21 mouse cellular contexts compared by ENCODE assay signal in the genomic region with DNA sequence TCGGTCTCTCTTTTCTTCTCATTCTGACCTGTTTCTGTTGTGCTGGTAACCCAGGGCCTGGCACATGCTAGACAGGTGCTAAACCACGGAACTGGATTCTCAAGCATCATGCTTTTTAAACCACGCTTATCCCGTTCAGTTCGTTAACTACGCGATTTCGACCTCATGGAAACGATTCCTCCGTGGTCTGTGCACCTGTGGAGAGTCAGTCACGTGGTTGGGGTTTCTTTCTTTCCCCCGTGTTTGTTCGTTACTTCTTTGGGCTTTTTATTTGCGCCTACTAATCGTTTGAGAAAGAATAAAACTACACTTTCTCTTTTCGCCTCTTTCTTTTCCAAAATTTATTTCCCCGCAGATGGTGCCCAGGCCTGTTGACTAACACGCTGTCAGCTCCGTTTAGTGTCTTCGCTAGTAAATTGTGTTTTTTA. TPM values are rescaled to one million over a fixed set of nuclear protein-coding genes. Genes with fewer than 3 reads are reported as not detected.
DNase-seq lines count a peak whose midpoint lies in the region; ATAC-seq and TF ChIP-seq lines count a peak whose summit lies in the region.
"Had no signal": no experiment of that assay in that cellular context is flagged by ENCODE, and none has a peak within 500 bp of the region (broad histone marks: within the 10 kb centered on the region; RNA-seq: fewer than 3 reads in every experiment).

No protein-coding gene starts in this region.

- no peak for TF ChIP-seq CTCF in midbrain, postnatal 0 days (IDR thresholded peaks at IDR 0.05)

- H3K36me3 ChIP-seq in midbrain, postnatal 0 days (ENCODE audit: insufficient read depth, low read length): no peaks in the 10 kb centered on the region
- no peaks in the 10 kb centered on the region for H3K36me3 ChIP-seq in midbrain, embryonic 10.5 days
- H3K36me3 ChIP-seq: G1E; heart, embryonic 12.5 days; hindbrain, embryonic 12.5 days; liver, embryonic 12.5 days; midbrain, embryonic 13.5 days; neural tube, embryonic 12.5 days had no signal

- H3K4me3 ChIP-seq in midbrain, postnatal 0 days (ENCODE audit: low read depth, low read length): no peak overlapping the region
- H3K4me3 ChIP-seq in midbrain, embryonic 10.5 days: no peak overlapping the region
- H3K4me3 ChIP-seq: erythroblast, embryonic 14.5 days; heart, embryonic 12.5 days; hindbrain, embryonic 12.5 days; layer of hippocampus, adult 2 months; liver, embryonic 12.5 days; midbrain, embryonic 13.5 days; neural tube, embryonic 12.5 days had no signal

- peak; percentile 52 for ATAC-seq in cerebellum, adult (ENCODE audit: insufficient number of reproducible peaks, low FRiP score, low TSS enrichment)
- ATAC-seq in midbrain, postnatal 0 days (ENCODE audit: low FRiP score): no peak
- no peak for ATAC-seq in megakaryocyte, adult 5-6 weeks (ENCODE audit: poor library complexity, severe bottlenecking)
- ATAC-seq: liver, embryonic 12.5 days; midbrain, embryonic 13.5 days had no signal

- no peaks in the 10 kb centered on the region for H3K4me1 ChIP-seq in midbrain, postnatal 0 days (ENCODE audit: insufficient read depth, low read length)
- H3K4me1 ChIP-seq in midbrain, embryonic 10.5 days: peaks cover 7% of the 10 kb centered on the region; the same call in 1 of the 2 replicates
- H3K4me1 ChIP-seq: liver, embryonic 12.5 days; neural tube, embryonic 12.5 days had no signal

- H3K27me3 ChIP-seq in midbrain, postnatal 0 days (ENCODE audit: insufficient read depth, low read length): no peaks in the 10 kb centered on the region
- no peaks in the 10 kb centered on the region for H3K27me3 ChIP-seq in midbrain, embryonic 10.5 days (ENCODE audit: low read depth, poor library complexity, severe bottlenecking)
- H3K27me3 ChIP-seq: heart, embryonic 12.5 days; hindbrain, embryonic 12.5 days; midbrain, embryonic 13.5 days; neural tube, embryonic 12.5 days had no signal

- H3K4me2 ChIP-seq in midbrain, postnatal 0 days (ENCODE audit: low read depth, low read length, poor library complexity, severe bottlenecking): no peak overlapping the region
- H3K4me2 ChIP-seq: heart, embryonic 12.5 days; hindbrain, embryonic 12.5 days; liver, embryonic 12.5 days; midbrain, embryonic 13.5 days; neural tube, embryonic 12.5 days had no signal

- no peak overlapping the region for H3K27ac ChIP-seq in midbrain, postnatal 0 days (ENCODE audit: low read depth, low read length)
- H3K27ac ChIP-seq in midbrain, embryonic 10.5 days (replicated peaks): no peak overlapping the region
- H3K27ac ChIP-seq: hindbrain, embryonic 12.5 days; layer of hippocampus, adult 2 months; liver, embryonic 12.5 days; midbrain, embryonic 13.5 days; neural tube, embryonic 12.5 days had no signal

- H3K9ac ChIP-seq in midbrain, postnatal 0 days (replicated peaks; ENCODE audit: low read length, poor library complexity, severe bottlenecking): no peak overlapping the region
- H3K9ac ChIP-seq: heart, embryonic 12.5 days; hindbrain, embryonic 12.5 days; liver, embryonic 12.5 days; midbrain, embryonic 13.5 days; neural tube, embryonic 12.5 days had no signal

- WGBS in midbrain, postnatal 0 days: 75% methylated on average over 20 of the region's 20 CpGs
- 90% methylated on average over 20 of the region's 20 CpGs for WGBS in midbrain, embryonic 10.5 days

- no peak for DNase-seq in cerebellum, adult 9-11 months
- DNase-seq in midbrain, postnatal 0 days (ENCODE audit: low spot score): peak; percentile 37
- no peak for DNase-seq in midbrain, embryonic 10.5 days (ENCODE audit: low spot score)
- DNase-seq in retina, postnatal 1 day: peak; percentile 56
- no peak for DNase-seq in gastrocnemius, postnatal 10 days
- DNase-seq in embryo, embryonic 10 days (ENCODE audit: low spot score): no peak
- DNase-seq: embryo, embryonic 11 days; gastrocnemius, postnatal 25 days; kidney, adult 8-10 months; lung, postnatal 10 days; right cerebral cortex, adult 18-20 months had no signal

- H3K9me3 ChIP-seq in midbrain, postnatal 0 days (ENCODE audit: low read length): no peaks in the 10 kb centered on the region
- no peaks in the 10 kb centered on the region for H3K9me3 ChIP-seq in midbrain, embryonic 10.5 days (replicated peaks)
- H3K9me3 ChIP-seq: heart, embryonic 12.5 days; hindbrain, embryonic 12.5 days; liver, embryonic 12.5 days; midbrain, embryonic 13.5 days; neural tube, embryonic 12.5 days had no signal

RNA-seq across cellular contexts. Expression of gene Metap2, which starts 42.0 kb away (rescaled TPM):
- 50.6 and 76.6 TPM in 2 replicates for total RNA-seq in midbrain, postnatal 0 days (2014; rRNA removed)
- 149 and 168 TPM in 2 replicates for polyA plus RNA-seq in midbrain, postnatal 0 days (2015; fragmentation: Nextera tagmentation; extraction: Ambion mirVana)
- polyA plus RNA-seq in midbrain, embryonic 10.5 days (2016; fragmentation: Nextera tagmentation; extraction: Ambion mirVana): 221 and 231 TPM in 2 replicates
- 158 and 172 TPM in 2 replicates for total RNA-seq in megakaryocyte, adult 5-6 weeks (2015)
- total RNA-seq in megakaryocyte, adult 5-6 weeks (2017): 132 and 146 TPM in 2 replicates
- 100 to 1,000 TPM; 200 to 203 TPM for total RNA-seq in gastrocnemius, postnatal 10 days (2021)

Comparison
In these comparisons a context has a peak if more than half of its experiments do, and no peak if none do; other contexts are left out.
1. DNase-seq: peak in midbrain, postnatal 0 days (single experiment) and retina, postnatal 1 day (single experiment); none in cerebellum, adult 9-11 months (single experiment), midbrain, embryonic 10.5 days (single experiment), gastrocnemius, postnatal 10 days (single experiment) and embryo, embryonic 10 days (single experiment).